Mouse (Mus musculus): ENCODE measurements around the gene 4930513O06Rik. TPM values are rescaled to one million over a fixed set of nuclear protein-coding genes. Genes with fewer than 3 reads are reported as not detected.

The 4930513O06Rik gene
- not detected in 2 replicates for polyA plus RNA-seq (2016; fragmentation: Nextera tagmentation; extraction: Ambion mirVana)

DNA sequence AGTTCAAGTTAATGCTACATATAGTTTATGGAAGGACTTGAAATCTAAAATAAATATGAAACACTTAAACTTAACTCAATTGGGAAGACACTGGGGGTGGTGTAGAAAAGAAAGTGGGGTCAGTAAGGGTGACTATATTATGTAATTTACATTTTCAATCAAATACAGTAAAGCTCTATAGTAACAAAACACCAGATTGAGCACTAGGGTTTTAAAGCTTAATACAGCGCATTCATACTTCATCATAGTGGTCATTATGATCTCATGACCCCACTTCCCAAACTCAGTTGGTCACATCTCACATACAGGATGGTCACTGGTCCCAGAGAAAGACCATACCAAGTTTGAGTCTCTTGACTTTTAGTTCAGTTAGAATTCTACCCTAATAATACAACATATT, at the start of gene 4930513O06Rik:
4930513O06Rik (plus strand) TSS at position 301 of the 400 bp plus-strand sequence.
- no peaks in the 10 kb centered on the region for H3K9me3 ChIP-seq
- H3K27me3 ChIP-seq (ENCODE audit: poor library complexity, severe bottlenecking), result peaks cover 29% of the 10 kb centered on the region
- no peak within 1 kb of the TSS for H3K27ac ChIP-seq
- no peak within 1 kb of the TSS for H3K4me3 ChIP-seq
- WGBS, result 87% methylated on average over 1 of the region's 1 CpGs
- H3K36me3 ChIP-seq (replicated peaks), result no peaks in the 10 kb centered on the region
- DNase-seq (ENCODE audit: extremely low spot score, low spot score), result no peak
- no peaks in the 10 kb centered on the region for H3K4me1 ChIP-seq

DNA sequence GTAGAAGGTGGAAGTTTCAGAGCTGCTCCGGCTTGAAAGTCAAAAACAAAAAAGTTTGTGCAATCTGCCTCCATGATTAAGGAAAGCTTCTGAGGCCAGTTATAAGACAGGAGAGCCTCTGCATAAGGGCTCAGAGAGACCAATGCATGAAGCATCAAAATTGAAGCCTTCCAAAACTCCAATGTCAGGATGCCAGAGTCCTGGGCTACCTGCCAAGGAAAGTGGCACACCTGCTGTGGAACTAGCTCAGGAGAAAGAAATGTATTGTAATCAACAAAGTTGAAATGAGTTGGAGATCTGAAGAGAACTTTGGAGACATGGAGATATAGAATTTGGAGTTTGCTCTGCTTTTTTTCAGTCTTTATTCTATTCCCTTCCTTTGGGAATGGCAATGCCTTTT, 48.4 kb upstream of the 4930513O06Rik start:
- Histone ChIP-seq H3K4me3 (no peak overlapping the region), H3K36me3 (replicated peaks) (no peaks in the 10 kb centered on the region), H3K27me3 (ENCODE audit: poor library complexity, severe bottlenecking) (peaks cover 50% of the 10 kb centered on the region), H3K4me1 (no peaks in the 10 kb centered on the region), H3K27ac (no peak overlapping the region), H3K9me3 (no peaks in the 10 kb centered on the region)
- DNase-seq (ENCODE audit: extremely low spot score, low spot score), result no peak
- 88% methylated on average over 1 of the region's 1 CpGs for WGBS

DNA sequence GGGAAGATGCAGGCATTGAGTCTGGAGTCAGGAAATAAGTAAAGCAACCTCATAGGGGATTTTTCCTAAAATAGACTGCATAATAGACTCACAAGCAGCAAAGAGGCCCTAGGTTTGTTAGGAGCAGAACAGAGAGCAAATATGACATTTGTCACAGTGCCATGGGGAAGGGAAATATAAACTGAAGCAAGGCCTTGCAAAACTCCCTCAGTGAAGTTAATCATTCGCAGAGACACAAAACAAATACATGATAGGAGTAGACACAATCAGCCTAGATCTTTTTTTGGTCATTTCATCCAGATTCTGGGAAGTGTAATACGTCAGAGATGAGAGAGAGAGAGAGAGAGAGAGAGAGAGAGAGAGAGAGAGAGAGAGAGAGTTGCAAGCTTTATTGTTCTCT, 46.7 kb upstream of the 4930513O06Rik start:
- H3K27ac ChIP-seq, result no peak overlapping the region
- WGBS, result 81% methylated on average over 2 of the region's 2 CpGs

DNA sequence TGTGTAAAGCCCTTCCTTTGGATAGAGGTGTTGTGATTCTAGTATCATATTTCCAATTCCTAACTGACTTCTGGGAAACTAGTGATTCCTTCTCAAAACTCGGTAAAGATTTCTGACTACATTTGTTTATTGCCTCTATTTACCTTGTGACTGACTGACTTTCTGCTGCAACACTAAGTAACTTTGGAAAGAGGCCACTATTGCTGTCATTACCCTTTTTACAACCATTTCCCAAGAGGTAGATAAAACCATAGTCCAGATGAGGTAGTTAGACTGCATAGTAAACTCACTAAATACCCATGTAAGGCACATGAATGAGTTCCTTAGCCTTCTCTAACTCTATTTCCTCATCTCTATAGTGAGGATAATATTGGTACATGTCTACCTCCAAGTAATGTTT, 44.9 kb upstream of the 4930513O06Rik start:
- H3K27ac ChIP-seq, result no peak overlapping the region
- no peaks in the 10 kb centered on the region for H3K9me3 ChIP-seq
- DNase-seq (ENCODE audit: extremely low spot score, low spot score), result no peak
- H3K4me3 ChIP-seq, result no peak overlapping the region
- H3K4me1 ChIP-seq, result no peaks in the 10 kb centered on the region
- peaks cover 41% of the 10 kb centered on the region for H3K27me3 ChIP-seq (ENCODE audit: poor library complexity, severe bottlenecking)
- WGBS, result 86% methylated on average over 1 of the region's 1 CpGs
- H3K36me3 ChIP-seq (replicated peaks), result no peaks in the 10 kb centered on the region

More for the DNA sequence above, 46.7 kb upstream of the 4930513O06Rik start:
- no peaks in the 10 kb centered on the region for H3K4me1 ChIP-seq
- no peaks in the 10 kb centered on the region for H3K36me3 ChIP-seq (replicated peaks)
- peaks cover 47% of the 10 kb centered on the region for H3K27me3 ChIP-seq (ENCODE audit: poor library complexity, severe bottlenecking)
- H3K9me3 ChIP-seq, result no peaks in the 10 kb centered on the region
- no peak for DNase-seq (ENCODE audit: extremely low spot score, low spot score)
- H3K4me3 ChIP-seq, result no peak overlapping the region

DNA sequence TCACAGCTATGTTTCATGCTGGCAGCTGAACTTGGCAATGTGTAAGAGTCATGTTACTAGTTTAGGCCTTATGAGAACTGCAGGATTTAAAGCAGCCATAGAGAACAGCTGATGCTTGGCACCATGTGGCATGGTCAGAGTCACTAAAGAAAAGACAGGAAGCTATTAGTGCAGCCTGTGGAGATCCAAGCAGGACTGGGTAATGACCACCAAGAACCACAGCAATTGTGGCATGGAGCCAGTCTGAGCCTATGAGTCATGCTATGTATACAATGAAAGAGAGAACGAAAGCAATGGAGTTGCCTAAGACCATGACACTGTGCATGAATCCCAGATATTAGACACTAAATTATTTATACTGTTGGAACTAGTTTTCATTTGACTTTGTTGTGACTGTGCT, 34.1 kb upstream of the 4930513O06Rik start:
- H3K27me3 ChIP-seq (ENCODE audit: poor library complexity, severe bottlenecking), result peaks cover 36% of the 10 kb centered on the region
- H3K36me3 ChIP-seq (replicated peaks), result no peaks in the 10 kb centered on the region
- H3K4me3 ChIP-seq, result no peak overlapping the region
- 88% methylated on average over 1 of the region's 1 CpGs for WGBS
- H3K4me1 ChIP-seq, result no peaks in the 10 kb centered on the region
- H3K9me3 ChIP-seq, result no peaks in the 10 kb centered on the region
- no peak overlapping the region for H3K27ac ChIP-seq
- no peak for DNase-seq (ENCODE audit: extremely low spot score, low spot score)

DNA sequence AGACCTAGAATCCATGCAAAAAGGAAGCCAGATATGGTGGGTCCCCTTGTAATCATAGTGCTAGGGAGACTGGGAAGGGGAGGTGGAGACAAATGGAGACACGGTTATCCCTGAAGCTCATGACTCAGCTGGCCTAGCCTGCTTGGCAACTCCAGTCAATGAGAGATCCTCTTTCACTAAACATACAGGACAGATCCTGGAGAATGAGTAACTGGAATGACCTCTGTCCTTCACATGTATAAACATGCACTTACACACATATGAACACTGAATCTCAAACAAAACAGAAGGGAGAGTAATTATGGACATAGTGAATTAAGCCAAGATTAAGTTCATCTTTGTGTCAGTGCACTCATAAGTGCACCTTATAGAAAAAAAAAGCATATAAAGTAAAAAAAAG, 32.9 kb upstream of the 4930513O06Rik start:
- WGBS, result 82% methylated on average over 1 of the region's 1 CpGs
- Histone ChIP-seq H3K27ac (no peak overlapping the region), H3K27me3 (ENCODE audit: poor library complexity, severe bottlenecking) (peaks cover 39% of the 10 kb centered on the region), H3K36me3 (replicated peaks) (no peaks in the 10 kb centered on the region), H3K9me3 (no peaks in the 10 kb centered on the region), H3K4me1 (no peaks in the 10 kb centered on the region), H3K4me3 (no peak overlapping the region)
- DNase-seq (ENCODE audit: extremely low spot score, low spot score), result no peak

DNA sequence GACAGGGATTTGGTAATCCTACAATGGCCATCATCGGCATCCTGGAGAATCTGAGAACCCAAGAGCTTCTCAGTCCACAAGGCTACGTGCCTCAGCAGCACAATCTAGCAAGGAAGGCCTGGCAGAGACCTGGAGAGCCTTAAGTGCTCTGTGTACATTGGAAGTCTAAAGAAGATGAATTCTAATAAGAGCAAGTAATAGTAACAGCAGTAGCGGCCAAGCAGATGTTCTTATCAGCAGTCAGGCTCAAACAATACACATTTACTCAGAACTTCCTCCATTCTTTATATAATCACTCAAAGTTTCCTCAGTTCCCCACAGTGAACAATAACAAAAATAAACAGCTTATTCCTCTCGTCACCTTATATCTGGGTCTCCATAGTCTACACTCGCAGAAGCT, 22.0 kb upstream of the 4930513O06Rik start:
- no peaks in the 10 kb centered on the region for H3K9me3 ChIP-seq
- peaks cover 11% of the 10 kb centered on the region for H3K27me3 ChIP-seq (ENCODE audit: poor library complexity, severe bottlenecking)
- no peaks in the 10 kb centered on the region for H3K36me3 ChIP-seq (replicated peaks)
- 88% methylated on average over 5 of the region's 5 CpGs for WGBS
- H3K4me3 ChIP-seq, result no peak overlapping the region
- H3K4me1 ChIP-seq, result no peaks in the 10 kb centered on the region
- no peak overlapping the region for H3K27ac ChIP-seq
- no peak for DNase-seq (ENCODE audit: extremely low spot score, low spot score)

DNA sequence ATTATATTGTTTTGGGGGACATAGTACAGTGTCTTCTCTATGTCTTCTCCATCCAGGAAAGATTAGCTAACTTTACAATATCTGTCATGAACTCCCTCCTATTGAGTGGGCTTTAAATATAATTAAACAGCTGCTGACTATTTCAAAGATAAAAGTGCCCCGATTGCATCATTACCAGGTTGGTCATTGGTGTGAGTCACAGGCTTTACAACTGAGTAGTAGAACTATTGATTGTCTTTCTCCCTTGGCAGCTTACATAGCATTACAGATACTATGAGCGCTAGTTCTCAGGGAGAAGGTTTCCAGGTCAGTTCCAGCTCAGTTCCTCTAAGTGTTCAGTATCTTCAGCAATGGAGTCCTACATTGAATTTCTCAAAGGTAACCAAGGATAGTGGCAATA, 7.5 kb upstream of the 4930513O06Rik start:
- 93% methylated on average over 2 of the region's 2 CpGs for WGBS
- H3K9me3 ChIP-seq, result no peaks in the 10 kb centered on the region
- no peaks in the 10 kb centered on the region for H3K4me1 ChIP-seq
- H3K27ac ChIP-seq, result no peak overlapping the region
- no peak for DNase-seq (ENCODE audit: extremely low spot score, low spot score)
- H3K4me3 ChIP-seq, result no peak overlapping the region
- no peaks in the 10 kb centered on the region for H3K36me3 ChIP-seq (replicated peaks)
- peaks cover 29% of the 10 kb centered on the region for H3K27me3 ChIP-seq (ENCODE audit: poor library complexity, severe bottlenecking)

DNA sequence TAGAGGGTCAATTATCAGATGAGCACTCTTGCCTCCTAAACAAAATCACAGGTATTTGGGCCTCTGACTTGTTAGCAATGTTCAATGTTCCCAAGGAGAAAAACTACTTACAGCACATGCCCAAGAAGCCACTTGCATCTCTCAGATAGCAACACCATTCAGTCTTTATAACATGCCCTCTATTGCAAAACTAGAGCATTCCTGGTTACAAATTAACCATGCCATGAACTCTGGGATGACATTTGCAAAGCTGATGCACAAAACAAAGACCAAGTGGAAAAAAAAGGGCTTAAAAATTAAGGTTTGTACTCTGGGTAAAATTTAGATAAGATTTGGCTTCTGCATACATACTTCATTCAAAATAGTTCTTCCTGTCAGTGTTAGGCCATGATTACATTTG, 966 bp upstream of the 4930513O06Rik start, which contains the start of gene Serpina7:
Serpina7 (minus strand) TSS at position 160 of the 400 bp plus-strand sequence.
- Histone ChIP-seq H3K27ac (no peak within 1 kb of the TSS), H3K4me1 (no peaks in the 10 kb centered on the region), H3K4me3 (no peak within 1 kb of the TSS), H3K9me3 (no peaks in the 10 kb centered on the region), H3K36me3 (replicated peaks) (no peaks in the 10 kb centered on the region), H3K27me3 (ENCODE audit: poor library complexity, severe bottlenecking) (peaks cover 22% of the 10 kb centered on the region)
- DNase-seq (ENCODE audit: extremely low spot score, low spot score), result no peak

DNA sequence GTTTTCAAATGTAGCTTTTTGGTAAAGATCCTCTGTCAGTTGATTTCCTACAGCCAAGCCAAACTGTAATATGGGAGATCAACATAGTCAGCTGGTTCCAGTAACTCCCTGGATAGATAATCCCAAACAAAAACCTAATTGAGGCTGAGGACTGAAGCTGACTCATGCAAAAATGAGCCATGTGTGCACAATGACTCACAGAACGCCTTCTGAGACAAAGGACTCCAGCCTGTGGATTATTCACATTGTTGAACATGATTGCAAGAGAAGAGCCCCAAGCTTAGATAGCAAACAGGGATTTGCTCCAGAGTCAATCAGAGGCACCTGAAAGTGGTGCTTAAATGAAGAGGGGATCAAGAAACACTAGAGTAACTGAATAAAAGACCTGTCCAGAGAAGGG, 11.2 kb downstream of the 4930513O06Rik start:
- Histone ChIP-seq H3K36me3 (replicated peaks) (no peaks in the 10 kb centered on the region), H3K27ac (no peak overlapping the region), H3K4me3 (no peak overlapping the region), H3K27me3 (ENCODE audit: poor library complexity, severe bottlenecking) (peaks cover 22% of the 10 kb centered on the region; the same call in 1 of the 2 replicates), H3K9me3 (no peaks in the 10 kb centered on the region), H3K4me1 (no peaks in the 10 kb centered on the region)
- no peak for DNase-seq (ENCODE audit: extremely low spot score, low spot score)
- 63% methylated on average over 1 of the region's 1 CpGs for WGBS

DNA sequence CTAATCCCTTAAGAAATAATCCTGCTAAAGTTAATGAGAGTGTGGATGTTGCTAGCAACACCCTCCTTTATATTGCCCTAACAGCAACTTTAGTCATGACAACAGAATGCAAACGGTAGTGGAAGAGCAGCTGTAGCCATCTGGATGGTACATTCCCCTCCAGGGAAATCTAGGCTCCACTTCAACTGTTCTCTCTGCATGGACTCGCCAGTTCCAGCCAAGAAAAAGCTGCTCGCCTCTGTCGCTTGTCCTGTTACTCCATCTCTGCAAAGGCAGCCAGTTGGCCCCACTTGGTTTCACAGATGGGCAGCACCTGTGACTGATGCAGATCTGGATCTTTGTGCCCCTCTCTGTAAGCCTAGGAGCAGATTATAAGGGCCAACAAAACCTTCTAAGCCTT, 48.0 kb downstream of the 4930513O06Rik start:
- DNase-seq (ENCODE audit: extremely low spot score, low spot score), result no peak
- no peak overlapping the region for H3K4me3 ChIP-seq
- H3K27me3 ChIP-seq (ENCODE audit: poor library complexity, severe bottlenecking), result peaks cover 17% of the 10 kb centered on the region
- H3K36me3 ChIP-seq (replicated peaks), result no peaks in the 10 kb centered on the region
- no peak overlapping the region for H3K27ac ChIP-seq
- no peaks in the 10 kb centered on the region for H3K4me1 ChIP-seq
- 62% methylated on average over 4 of the region's 4 CpGs for WGBS
- H3K9me3 ChIP-seq, result no peaks in the 10 kb centered on the region

Other genes starting within 250 kb of the 4930513O06Rik start
- 1.4 and 1.5 TPM in 2 replicates for gene Nrk, start 171.8 kb upstream of the 4930513O06Rik start, polyA plus RNA-seq (2016; fragmentation: Nextera tagmentation; extraction: Ambion mirVana)
- gene Serpina7, start 1.0 kb upstream of the 4930513O06Rik start, polyA plus RNA-seq (2016; fragmentation: Nextera tagmentation; extraction: Ambion mirVana), result not detected in 2 replicates
- gene 4933428M09Rik, start 93.0 kb downstream of the 4930513O06Rik start, polyA plus RNA-seq (2016; fragmentation: Nextera tagmentation; extraction: Ambion mirVana), result not detected in 2 replicates
- gene Mum1l1, start 123.8 kb downstream of the 4930513O06Rik start, polyA plus RNA-seq (2016; fragmentation: Nextera tagmentation; extraction: Ambion mirVana), result 23.3 and 25.8 TPM in 2 replicates
- not detected in 2 replicates for gene Trap1a, start 247.4 kb downstream of the 4930513O06Rik start, polyA plus RNA-seq (2016; fragmentation: Nextera tagmentation; extraction: Ambion mirVana)

Data from forebrain, embryonic 10.5 days (tissue).